Mouse (Mus musculus): ENCODE measurements at regions not wholly inside any gene's neighbourhood (a gene's known extent, or its start where the extent isn't known, plus 50 kb on each side); places are given as distances from the start of the nearest gene placed in this dataset.

DNA sequence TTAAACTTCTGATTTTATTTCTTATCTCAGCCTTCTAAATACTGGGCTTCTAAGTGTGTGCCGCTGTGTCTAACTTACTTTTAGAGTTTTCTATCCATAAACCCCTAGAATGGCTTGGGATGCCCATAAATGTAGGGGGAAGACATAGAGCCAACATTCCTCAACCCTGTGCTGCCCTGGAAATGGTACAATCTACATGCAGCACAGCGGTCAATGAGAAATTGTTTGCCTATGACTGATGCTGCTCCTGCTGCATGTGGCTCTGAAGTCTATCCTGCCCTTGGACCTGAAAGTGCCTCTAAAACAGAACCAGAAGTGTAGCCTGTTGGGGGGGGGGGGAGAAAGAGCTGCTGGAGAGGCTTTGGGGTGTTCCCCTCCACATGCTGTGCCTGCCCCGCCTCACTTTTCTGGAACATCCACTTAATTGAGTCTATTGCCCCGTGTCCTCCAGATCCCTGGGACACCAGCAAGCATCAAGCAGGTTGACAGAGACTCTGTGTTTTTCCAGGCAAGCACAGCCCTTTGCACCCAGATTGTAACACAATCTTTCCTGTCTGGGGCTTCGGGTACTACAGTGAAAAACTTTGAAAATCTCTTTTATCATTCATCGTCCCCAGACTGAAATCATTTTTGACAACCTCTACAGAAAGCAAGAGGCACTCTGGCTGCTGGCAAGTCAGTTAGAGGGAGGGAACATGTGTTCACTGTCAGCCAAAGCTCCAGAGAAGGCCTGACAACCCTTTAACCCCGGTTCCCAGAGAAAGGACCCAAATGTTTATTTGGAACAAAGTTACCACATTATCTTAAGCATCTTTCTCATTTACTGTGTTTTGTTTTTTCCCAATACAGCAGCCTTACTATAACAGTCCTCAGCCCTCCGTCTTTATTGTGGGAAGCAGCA lies 101.4 kb upstream of the Meis1 start:
- Histone ChIP-seq H3K9me3 (ENCODE audit: low read length) (no peaks in the 10 kb centered on the region), H3K27me3 (ENCODE audit: insufficient read depth, low read length) (no peaks in the 10 kb centered on the region), H3K36me3 (ENCODE audit: insufficient read depth) (no peaks in the 10 kb centered on the region), H3K9ac (no peak overlapping the region), H3K4me1 (ENCODE audit: insufficient read depth) (no peaks in the 10 kb centered on the region), H3K4me3 (ENCODE audit: low read depth, low read length) (no peak overlapping the region), H3K4me2 (ENCODE audit: low read depth) (no peak overlapping the region), H3K27ac (ENCODE audit: low read depth, low read length) (no peak overlapping the region)
- WGBS = 64% methylated on average over 8 of the region's 8 CpGs
- no peak for TF ChIP-seq CTCF (IDR thresholded peaks at IDR 0.05; ENCODE audit: low read depth)
- ATAC-seq (no peak), DNase-seq (no peak)

DNA sequence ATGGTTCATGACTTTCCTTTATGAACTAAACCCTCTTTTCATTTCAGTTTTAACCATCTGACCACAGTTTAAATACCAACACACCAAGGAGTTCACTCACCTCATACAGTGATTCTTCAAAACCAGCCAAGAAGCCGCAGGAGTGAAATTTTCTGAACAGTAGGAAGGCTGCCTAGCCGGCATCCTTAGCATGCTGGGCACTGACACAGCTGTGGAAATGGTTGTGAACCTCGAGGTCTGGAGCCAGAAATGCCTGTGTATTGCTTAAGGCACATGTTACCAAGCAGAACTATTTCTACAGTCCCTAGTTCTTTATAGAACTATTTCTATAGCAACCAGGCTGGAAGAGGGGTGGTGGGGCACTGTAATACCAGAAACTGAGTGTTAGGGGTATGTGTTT lies 102.1 kb upstream of the Meis1 start:
- H3K4me3 ChIP-seq (ENCODE audit: low read depth, low read length) = no peak overlapping the region
- no peak overlapping the region for H3K9ac ChIP-seq
- H3K4me1 ChIP-seq (ENCODE audit: insufficient read depth) = no peaks in the 10 kb centered on the region
- no peak for TF ChIP-seq CTCF (IDR thresholded peaks at IDR 0.05; ENCODE audit: low read depth)
- no peak for DNase-seq
- H3K9me3 ChIP-seq (ENCODE audit: low read length) = no peaks in the 10 kb centered on the region
- H3K4me2 ChIP-seq (ENCODE audit: low read depth) = no peak overlapping the region
- 48% methylated on average over 3 of the region's 3 CpGs for WGBS
- H3K27me3 ChIP-seq (ENCODE audit: insufficient read depth, low read length) = no peaks in the 10 kb centered on the region
- ATAC-seq = peak; percentile 36
- H3K36me3 ChIP-seq (ENCODE audit: insufficient read depth) = no peaks in the 10 kb centered on the region
- H3K27ac ChIP-seq (ENCODE audit: low read depth, low read length) = no peak overlapping the region

GRCm38 (mm10) chr11:19135375-19136050 lies 116.7 kb upstream of the Meis1 start:
- H3K4me1 ChIP-seq (ENCODE audit: insufficient read depth) = no peaks in the 10 kb centered on the region
- H3K27ac ChIP-seq (ENCODE audit: low read depth, low read length) = no peak overlapping the region
- H3K4me3 ChIP-seq (ENCODE audit: low read depth, low read length) = no peak overlapping the region
- H3K36me3 ChIP-seq (ENCODE audit: insufficient read depth) = no peaks in the 10 kb centered on the region
- no peak overlapping the region for H3K9ac ChIP-seq
- ATAC-seq (no peak), DNase-seq (no peak)
- no peaks in the 10 kb centered on the region for H3K9me3 ChIP-seq (ENCODE audit: low read length)
- 0 out of 2 replicates have a peak, but pooled peaks cover 3% of the 10 kb centered on the region for H3K27me3 ChIP-seq (ENCODE audit: insufficient read depth, low read length)
- H3K4me2 ChIP-seq (ENCODE audit: low read depth) = no peak overlapping the region
- TF ChIP-seq CTCF (IDR thresholded peaks at IDR 0.05; ENCODE audit: low read depth) = no peak
- WGBS = 40% methylated on average over 1 of the region's 2 CpGs

DNA sequence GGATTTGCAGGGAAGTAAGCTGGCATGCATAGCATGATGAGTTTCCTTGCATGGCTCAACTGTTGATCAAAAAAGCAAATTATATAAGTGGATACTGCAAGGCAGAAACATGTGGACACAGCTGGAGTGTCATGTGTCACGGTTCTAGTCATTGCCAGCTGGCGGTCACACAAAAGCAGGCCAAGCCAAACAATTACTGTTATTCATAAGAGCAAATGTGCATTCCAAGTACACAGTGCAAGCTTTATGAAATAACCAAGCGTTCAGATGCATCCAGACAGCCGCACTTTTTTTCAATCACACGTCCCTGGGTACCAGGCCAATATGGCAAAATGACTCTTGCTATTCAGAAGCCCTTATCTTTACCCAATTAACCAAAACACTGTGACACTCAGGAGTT lies 119.6 kb upstream of the Meis1 start:
- DNase-seq = no peak
- no peak for TF ChIP-seq CTCF (IDR thresholded peaks at IDR 0.05; ENCODE audit: low read depth)
- Histone ChIP-seq H3K27ac (ENCODE audit: low read depth, low read length) (no peak overlapping the region), H3K4me1 (ENCODE audit: insufficient read depth) (no peaks in the 10 kb centered on the region), H3K4me3 (ENCODE audit: low read depth, low read length) (no peak overlapping the region), H3K4me2 (ENCODE audit: low read depth) (no peak overlapping the region), H3K27me3 (ENCODE audit: insufficient read depth, low read length) (peaks cover 3% of the 10 kb centered on the region; the same call in 1 of the 2 replicates), H3K36me3 (ENCODE audit: insufficient read depth) (no peaks in the 10 kb centered on the region), H3K9me3 (ENCODE audit: low read length) (no peaks in the 10 kb centered on the region), H3K9ac (no peak overlapping the region)
- ATAC-seq = peak; percentile 36; the same call in 1 of the 2 replicates
- 33% methylated on average over 5 of the region's 5 CpGs for WGBS

DNA sequence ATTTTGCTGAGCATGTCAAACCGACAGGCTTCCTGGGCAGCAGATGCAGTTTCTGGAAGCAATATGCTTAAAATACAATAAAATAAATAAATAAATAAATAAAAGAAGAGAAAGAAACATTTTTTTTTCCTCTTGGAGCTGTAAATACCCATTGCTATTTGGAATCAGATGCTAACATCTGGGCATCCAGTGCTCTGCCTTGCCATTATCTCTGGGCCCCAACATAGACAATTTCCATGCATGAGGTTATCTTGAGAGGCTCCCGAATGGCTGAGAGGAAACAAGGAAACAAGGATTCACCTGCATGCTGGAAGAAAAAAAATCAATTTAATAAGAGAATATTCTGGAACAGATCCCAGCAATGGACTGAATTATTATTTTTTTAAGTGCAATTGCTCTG lies 120.0 kb upstream of the Meis1 start:
- no peaks in the 10 kb centered on the region for H3K4me1 ChIP-seq (ENCODE audit: insufficient read depth)
- DNase-seq (no peak), ATAC-seq (no peak)
- H3K27me3 ChIP-seq (ENCODE audit: insufficient read depth, low read length) = peaks cover 3% of the 10 kb centered on the region; the same call in 1 of the 2 replicates
- H3K4me3 ChIP-seq (ENCODE audit: low read depth, low read length) = no peak overlapping the region
- no peaks in the 10 kb centered on the region for H3K9me3 ChIP-seq (ENCODE audit: low read length)
- 62% methylated on average over 2 of the region's 2 CpGs for WGBS
- no peak overlapping the region for H3K9ac ChIP-seq
- no peak for TF ChIP-seq CTCF (IDR thresholded peaks at IDR 0.05; ENCODE audit: low read depth)
- no peak overlapping the region for H3K27ac ChIP-seq (ENCODE audit: low read depth, low read length)
- H3K36me3 ChIP-seq (ENCODE audit: insufficient read depth) = no peaks in the 10 kb centered on the region
- no peak overlapping the region for H3K4me2 ChIP-seq (ENCODE audit: low read depth)

- no peaks in the 10 kb centered on the region; the same call in 1 of the 2 replicates for H3K27me3 ChIP-seq (ENCODE audit: insufficient read depth, low read length)
- H3K36me3 ChIP-seq (ENCODE audit: insufficient read depth) = no peaks in the 10 kb centered on the region
- H3K4me3 ChIP-seq (ENCODE audit: low read depth, low read length) = no peak overlapping the region
- no peak for TF ChIP-seq CTCF (IDR thresholded peaks at IDR 0.05; ENCODE audit: low read depth)
- ATAC-seq = no peak
- DNase-seq = no peak
- no peaks in the 10 kb centered on the region for H3K9me3 ChIP-seq (ENCODE audit: low read length)
- no peak overlapping the region for H3K4me2 ChIP-seq (ENCODE audit: low read depth)
- no peak overlapping the region for H3K9ac ChIP-seq
- WGBS = 84% methylated on average over 17 of the region's 17 CpGs
- H3K27ac ChIP-seq (ENCODE audit: low read depth, low read length) = no peak overlapping the region
- no peaks in the 10 kb centered on the region for H3K4me1 ChIP-seq (ENCODE audit: insufficient read depth)
Observed at GRCm38 (mm10) chr11:19143267-19144000, 124.6 kb upstream of the Meis1 start.
